10 mouse cellular contexts compared by ENCODE assay signal in genomic region chr5:64600392-64600791, GRCm38 (mm10).
DNase-seq lines count a peak whose midpoint lies in the region; ATAC-seq and TF ChIP-seq lines count a peak whose summit lies in the region.
"Had no signal": no experiment of that assay in that cellular context is flagged by ENCODE, and none has a peak within 500 bp of the region (broad histone marks: within the 10 kb centered on the region; RNA-seq: fewer than 3 reads in every experiment).

No protein-coding gene starts in this region.

- peak overlapping the region; percentile 18; the same call in 1 of the 2 replicates for H3K4me3 ChIP-seq in heart, adult 2 months
- H3K4me3 ChIP-seq in spleen, adult 2 months (ENCODE audit: extremely low read depth, insufficient read depth, insufficient read length) = no peak overlapping the region
- no peak overlapping the region for H3K4me3 ChIP-seq in hindbrain, embryonic 15.5 days
- no peak overlapping the region for H3K4me3 ChIP-seq in stomach, embryonic 14.5 days (ENCODE audit: low read depth, low read length)

- no peak for DNase-seq in heart, adult 2 months
- DNase-seq in heart, postnatal 36 days = no peak
- no peak for DNase-seq in spleen, adult 2 months (ENCODE audit: low read depth in 1 of 2, low spot score in 2 of 2)
- no peak for DNase-seq in spleen, postnatal 10 days (ENCODE audit: low spot score in 2 of 2)
- no peak for DNase-seq in cerebellum, postnatal 36 days
- DNase-seq in left cerebral cortex, postnatal 36 days (ENCODE audit: low spot score in 2 of 2) = no peak
- DNase-seq: right cerebral cortex, postnatal 25 days had no signal

- 19% methylated on average over 7 of the region's 7 CpGs for WGBS in heart, adult 2 months
- WGBS in spleen, adult 2 months = 44% methylated on average over 7 of the region's 7 CpGs
- WGBS in hindbrain, embryonic 15.5 days = 70% methylated on average over 7 of the region's 7 CpGs
- WGBS in stomach, embryonic 14.5 days = 32% methylated on average over 7 of the region's 7 CpGs

- peaks cover 9% of the 10 kb centered on the region for H3K4me1 ChIP-seq in heart, adult 2 months (ENCODE audit: control insufficient read depth, insufficient read depth, low read length)
- H3K4me1 ChIP-seq in spleen, adult 2 months (ENCODE audit: control insufficient read depth, insufficient read depth, insufficient read length) = peaks cover 11% of the 10 kb centered on the region
- H3K4me1 ChIP-seq in hindbrain, embryonic 15.5 days (replicated peaks) = peaks cover 17% of the 10 kb centered on the region
- peaks cover 15% of the 10 kb centered on the region; the same call in 1 of the 2 replicates for H3K4me1 ChIP-seq in stomach, embryonic 14.5 days (ENCODE audit: control insufficient read depth, insufficient read depth, low read length)
- H3K4me1 ChIP-seq: megakaryocyte, embryonic 14.5 days had no signal

- H3K9ac ChIP-seq in heart, adult 2 months (ENCODE audit: low read depth, low read length) = no peak overlapping the region
- H3K9ac ChIP-seq in hindbrain, embryonic 15.5 days = no peak overlapping the region
- no peak overlapping the region for H3K9ac ChIP-seq in stomach, embryonic 14.5 days (replicated peaks; ENCODE audit: low read depth, low read length)

- H3K36me3 ChIP-seq in heart, adult 2 months (ENCODE audit: control insufficient read depth, insufficient read depth, low read length) = peaks cover 4% of the 10 kb centered on the region; the same call in 1 of the 2 replicates
- no peaks in the 10 kb centered on the region for H3K36me3 ChIP-seq in spleen, adult 2 months (ENCODE audit: control insufficient read depth, insufficient read depth, low read length)
- no peaks in the 10 kb centered on the region for H3K36me3 ChIP-seq in hindbrain, embryonic 15.5 days
- no peaks in the 10 kb centered on the region for H3K36me3 ChIP-seq in stomach, embryonic 14.5 days (ENCODE audit: control insufficient read depth, insufficient read depth, low read length)

- no peak for TF ChIP-seq POLR2A in heart, adult 2 months (IDR thresholded peaks at IDR 0.05; ENCODE audit: insufficient read depth, low read depth, low read length)
- no peak for TF ChIP-seq POLR2A in spleen, adult 2 months (IDR thresholded peaks at IDR 0.05; ENCODE audit: low read depth, low read length)

- no peaks in the 10 kb centered on the region for H3K9me3 ChIP-seq in hindbrain, embryonic 15.5 days
- H3K9me3 ChIP-seq in stomach, embryonic 14.5 days (ENCODE audit: control insufficient read depth, low read depth, low read length) = no peaks in the 10 kb centered on the region
- H3K9me3 ChIP-seq: megakaryocyte, embryonic 14.5 days had no signal

- intact Hi-C loops in heart, adult 2 months (cut with DNase I) = loop anchor here (2.0 kb wide), 1 partner anchor 80 kb away; no protein-coding TSS in a partner anchor
- intact Hi-C loops in heart, postnatal 36 days (cut with DNase I) = loop anchor here (5.0 kb wide), 1 partner anchor 82 kb away; no protein-coding TSS in a partner anchor
- intact Hi-C loops in left cerebral cortex, postnatal 36 days (cut with DNase I) = loop anchor here (5.0 to 10.0 kb wide), 2 partner anchors 223 to 316 kb away; no protein-coding TSS in a partner anchor

- TF ChIP-seq CTCF in heart, adult 2 months (IDR thresholded peaks at IDR 0.05) = no peak
- no peak for TF ChIP-seq CTCF in spleen, adult 2 months (IDR thresholded peaks at IDR 0.05; ENCODE audit: extremely low read depth, insufficient read depth, insufficient read length, insufficient replicate concordance)

- no peak for TF ChIP-seq EP300 in heart, adult 2 months (IDR thresholded peaks at IDR 0.05; ENCODE audit: insufficient read depth, low read depth, low read length)

- H3K27me3 ChIP-seq in heart, adult 2 months (ENCODE audit: control insufficient read depth, insufficient read depth, low read length) = no peaks in the 10 kb centered on the region
- H3K27me3 ChIP-seq in spleen, adult 2 months (ENCODE audit: control insufficient read depth, insufficient read depth, low read length) = no peaks in the 10 kb centered on the region
- no peaks in the 10 kb centered on the region for H3K27me3 ChIP-seq in hindbrain, embryonic 15.5 days
- no peaks in the 10 kb centered on the region for H3K27me3 ChIP-seq in stomach, embryonic 14.5 days (ENCODE audit: control insufficient read depth, insufficient read depth, low read length)

- no peak for ATAC-seq in hindbrain, embryonic 15.5 days (ENCODE audit: low FRiP score, low read depth)
- peak; percentile 31; the same call in 1 of the 2 replicates for ATAC-seq in stomach, embryonic 14.5 days (ENCODE audit: insufficient number of reproducible peaks, insufficient read depth, low FRiP score, low read depth)

- H3K27ac ChIP-seq in heart, adult 2 months = peak overlapping the region; percentile 79
- peak overlapping the region; percentile 90 for H3K27ac ChIP-seq in spleen, adult 2 months (ENCODE audit: insufficient read depth, low read length)
- H3K27ac ChIP-seq in hindbrain, embryonic 15.5 days (replicated peaks) = peak overlapping the region; percentile 67
- peak overlapping the region; percentile 85 for H3K27ac ChIP-seq in stomach, embryonic 14.5 days (ENCODE audit: low read length)

- H3K4me2 ChIP-seq in hindbrain, embryonic 15.5 days = peak overlapping the region; percentile 39
- peak overlapping the region; percentile 40 for H3K4me2 ChIP-seq in stomach, embryonic 14.5 days (replicated peaks; ENCODE audit: low read depth, low read length)

- no peaks in the 10 kb centered on the region for H3K79me2 ChIP-seq in heart, adult 2 months (replicated peaks; ENCODE audit: control insufficient read depth, insufficient read depth, low read length)
